Mouse (Mus musculus): ENCODE results near the gene Degs2. TPM values are rescaled to one million over a fixed set of nuclear protein-coding genes. Genes with fewer than 3 reads are reported as not detected.

The Degs2 gene
- polyA plus RNA-seq, 1 experiment, result 21.6 TPM

DNA sequence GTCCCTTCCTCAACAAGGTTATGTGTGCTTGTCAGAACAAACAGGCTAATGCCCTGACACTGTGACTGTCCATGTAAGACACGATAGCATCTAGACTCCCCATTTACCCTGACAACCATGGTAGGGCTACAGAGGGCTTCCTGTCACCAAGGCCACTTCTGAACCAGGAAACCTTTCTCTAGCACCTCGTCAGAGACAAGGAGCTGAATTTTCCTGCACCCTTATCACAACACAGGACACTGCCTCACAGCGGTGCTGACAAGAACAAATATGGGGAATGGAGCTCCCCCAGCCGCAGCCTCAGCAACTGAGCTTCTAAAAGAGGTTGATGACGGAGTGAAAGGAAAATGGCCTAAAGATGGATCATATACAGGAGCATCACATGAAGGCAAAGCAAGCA lies 64.7 kb downstream of the Degs2 start:
- H3K4me1 ChIP-seq (replicated peaks; ENCODE audit: control insufficient read depth, insufficient read depth, low read length), result peaks cover 38% of the 10 kb centered on the region
- no peaks in the 10 kb centered on the region for H3K27me3 ChIP-seq (ENCODE audit: control insufficient read depth, insufficient read depth, low read length)
- H3K27ac ChIP-seq (ENCODE audit: control insufficient read depth, insufficient read depth, low read length), result no peak overlapping the region
- no peaks in the 10 kb centered on the region for H3K36me3 ChIP-seq (ENCODE audit: control insufficient read depth, insufficient read depth, low read length)
- peak overlapping the region; percentile 5; the same call in 1 of the 2 replicates for H3K4me3 ChIP-seq (ENCODE audit: control insufficient read depth, insufficient read depth, low read length)
- DNase-seq, result no peak
- 78% methylated on average over 5 of the region's 5 CpGs for WGBS
- no peak for TF ChIP-seq POLR2A (IDR thresholded peaks at IDR 0.05; ENCODE audit: control insufficient read depth, extremely low read depth, insufficient read depth, low read length, poor library complexity)
- no peak for TF ChIP-seq CTCF (IDR thresholded peaks at IDR 0.05; ENCODE audit: borderline replicate concordance, control insufficient read depth, extremely low read depth, insufficient read depth, low read length, poor library complexity)

DNA sequence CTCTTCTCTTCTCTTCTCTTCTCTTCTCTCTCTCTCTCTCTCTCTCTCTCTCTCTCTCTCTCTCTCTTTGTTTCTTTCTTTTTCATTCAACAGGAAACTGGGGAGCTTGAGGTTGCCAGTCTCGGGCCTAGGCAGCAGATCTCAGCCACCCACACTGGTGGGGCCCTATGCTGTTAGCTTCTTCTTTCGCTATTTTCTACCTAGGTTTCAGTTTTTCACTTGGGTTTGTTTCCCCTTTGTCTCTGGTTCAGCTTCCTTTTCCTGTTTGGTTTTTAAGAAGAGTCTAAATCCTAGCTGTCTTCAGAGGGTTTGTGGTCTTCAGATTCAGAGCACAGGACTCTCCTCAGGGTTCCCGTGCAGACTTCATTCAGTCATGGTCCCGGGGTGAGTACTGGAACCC lies 66.6 kb downstream of the Degs2 start:
- H3K4me1 ChIP-seq (replicated peaks; ENCODE audit: control insufficient read depth, insufficient read depth, low read length), result peaks cover 48% of the 10 kb centered on the region
- 6% methylated on average over 4 of the region's 4 CpGs for WGBS
- no peak for TF ChIP-seq CTCF (IDR thresholded peaks at IDR 0.05; ENCODE audit: borderline replicate concordance, control insufficient read depth, extremely low read depth, insufficient read depth, low read length, poor library complexity)
- TF ChIP-seq POLR2A (IDR thresholded peaks at IDR 0.05; ENCODE audit: control insufficient read depth, extremely low read depth, insufficient read depth, low read length, poor library complexity), result no peak
- no peaks in the 10 kb centered on the region for H3K36me3 ChIP-seq (ENCODE audit: control insufficient read depth, insufficient read depth, low read length)
- no peaks in the 10 kb centered on the region for H3K27me3 ChIP-seq (ENCODE audit: control insufficient read depth, insufficient read depth, low read length)
- peak overlapping the region; percentile 93 for H3K27ac ChIP-seq (ENCODE audit: control insufficient read depth, insufficient read depth, low read length)
- H3K4me3 ChIP-seq (ENCODE audit: control insufficient read depth, insufficient read depth, low read length), result peak overlapping the region; percentile 35
- peak; percentile 60 for DNase-seq

DNA sequence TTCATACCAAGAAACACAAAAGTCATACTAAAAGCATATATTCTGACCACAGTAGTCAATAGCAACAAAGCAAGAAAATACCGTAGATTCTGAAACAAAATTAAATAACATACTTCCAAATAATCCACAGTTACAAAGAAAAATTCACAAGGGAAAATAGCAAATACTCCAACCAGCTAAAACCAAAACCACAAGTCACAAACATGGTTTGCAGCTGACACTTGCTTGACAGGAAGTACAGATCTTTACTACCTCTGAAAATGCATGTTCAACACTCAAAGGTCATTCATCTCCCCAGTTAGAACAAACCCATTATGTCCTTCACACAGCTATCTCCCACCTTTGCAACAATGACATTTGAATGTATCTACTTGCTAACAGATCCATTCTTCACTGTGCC lies 68.1 kb downstream of the Degs2 start:
- no peak for DNase-seq
- no peaks in the 10 kb centered on the region for H3K27me3 ChIP-seq (ENCODE audit: control insufficient read depth, insufficient read depth, low read length)
- TF ChIP-seq CTCF (IDR thresholded peaks at IDR 0.05; ENCODE audit: borderline replicate concordance, control insufficient read depth, extremely low read depth, insufficient read depth, low read length, poor library complexity), result no peak
- WGBS, result 9% methylated on average over 1 of the region's 1 CpGs
- H3K27ac ChIP-seq (ENCODE audit: control insufficient read depth, insufficient read depth, low read length), result peak overlapping the region; percentile 93
- H3K4me3 ChIP-seq (ENCODE audit: control insufficient read depth, insufficient read depth, low read length), result no peak overlapping the region
- H3K4me1 ChIP-seq (replicated peaks; ENCODE audit: control insufficient read depth, insufficient read depth, low read length), result peaks cover 46% of the 10 kb centered on the region
- no peaks in the 10 kb centered on the region for H3K36me3 ChIP-seq (ENCODE audit: control insufficient read depth, insufficient read depth, low read length)

DNA sequence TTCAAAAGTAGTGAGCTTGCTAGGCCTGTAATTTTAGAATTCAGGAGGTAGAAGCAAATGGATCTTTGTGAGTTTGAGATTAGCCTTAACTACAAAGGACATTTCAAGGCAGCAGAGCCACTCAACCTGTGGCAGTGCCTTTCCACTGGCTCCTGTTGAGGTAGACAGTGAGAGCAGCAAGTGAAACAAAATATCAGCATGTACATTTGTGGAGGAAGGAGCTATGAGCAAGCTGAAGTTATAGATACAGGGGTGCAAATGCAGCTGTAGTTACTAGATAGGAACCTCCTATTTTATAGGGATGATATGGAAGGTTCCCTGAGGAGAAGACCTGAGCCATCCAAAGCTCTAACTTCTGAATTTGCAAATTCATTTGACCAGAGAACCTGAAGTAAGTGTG lies 69.6 kb downstream of the Degs2 start:
- Histone ChIP-seq H3K4me1 (replicated peaks; ENCODE audit: control insufficient read depth, insufficient read depth, low read length) (peaks cover 39% of the 10 kb centered on the region), H3K27me3 (ENCODE audit: control insufficient read depth, insufficient read depth, low read length) (no peaks in the 10 kb centered on the region), H3K27ac (ENCODE audit: control insufficient read depth, insufficient read depth, low read length) (no peak overlapping the region), H3K36me3 (ENCODE audit: control insufficient read depth, insufficient read depth, low read length) (no peaks in the 10 kb centered on the region), H3K4me3 (ENCODE audit: control insufficient read depth, insufficient read depth, low read length) (no peak overlapping the region)
- no peak for DNase-seq
- TF ChIP-seq CTCF (IDR thresholded peaks at IDR 0.05; ENCODE audit: borderline replicate concordance, control insufficient read depth, extremely low read depth, insufficient read depth, low read length, poor library complexity), result no peak
- no peak for TF ChIP-seq POLR2A (IDR thresholded peaks at IDR 0.05; ENCODE audit: control insufficient read depth, extremely low read depth, insufficient read depth, low read length, poor library complexity)

DNA sequence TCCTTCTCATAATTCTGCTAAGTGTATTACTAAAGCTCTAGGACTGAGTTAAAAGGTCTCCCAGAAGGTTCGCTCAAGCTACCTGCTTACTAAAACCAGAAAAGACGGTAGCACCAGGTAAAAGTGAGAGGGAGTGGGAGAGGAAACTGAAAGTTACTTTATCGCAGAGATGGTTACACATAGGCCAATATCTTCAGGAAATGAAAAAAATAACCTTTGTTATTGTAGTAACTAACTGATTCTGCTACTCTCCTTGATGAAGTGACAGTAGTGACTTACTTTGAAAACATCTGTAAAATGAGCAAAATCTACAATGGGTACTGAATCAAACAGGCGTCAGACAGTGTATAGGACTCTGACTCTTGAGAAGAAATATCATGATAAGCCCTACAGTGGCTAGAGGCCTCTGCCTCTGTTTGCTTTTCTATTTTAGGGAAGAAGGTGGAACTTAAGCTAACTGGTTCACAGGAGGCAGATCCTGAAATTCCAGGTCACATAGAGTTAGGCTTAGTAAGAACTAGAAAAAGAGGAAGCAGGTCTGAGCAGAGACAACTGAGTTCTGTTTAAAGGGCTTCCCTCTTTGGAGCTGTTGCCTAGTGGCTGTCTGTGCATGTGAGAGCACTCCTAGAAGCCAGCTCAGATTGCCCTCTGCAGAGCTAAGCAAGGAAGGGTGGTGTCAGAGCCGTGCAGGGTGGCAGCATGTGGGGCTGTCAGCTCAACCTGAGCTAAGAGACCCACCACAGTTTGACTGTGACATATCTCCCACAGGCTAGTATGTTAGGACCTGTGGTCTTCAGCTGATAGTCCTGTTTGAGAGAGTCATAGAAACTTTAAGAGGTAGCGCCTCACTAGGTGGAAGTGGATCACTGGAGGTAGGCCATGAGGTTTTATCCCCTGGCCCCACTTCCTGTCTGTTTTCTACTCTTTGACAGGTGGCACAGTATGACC lies 71.1 kb downstream of the Degs2 start:
- 25% methylated on average over 6 of the region's 6 CpGs for WGBS
- Histone ChIP-seq H3K4me3 (ENCODE audit: control insufficient read depth, insufficient read depth, low read length) (no peak overlapping the region), H3K27ac (ENCODE audit: control insufficient read depth, insufficient read depth, low read length) (peak overlapping the region; percentile 32), H3K36me3 (ENCODE audit: control insufficient read depth, insufficient read depth, low read length) (no peaks in the 10 kb centered on the region), H3K27me3 (ENCODE audit: control insufficient read depth, insufficient read depth, low read length) (no peaks in the 10 kb centered on the region), H3K4me1 (replicated peaks; ENCODE audit: control insufficient read depth, insufficient read depth, low read length) (peaks cover 33% of the 10 kb centered on the region)
- peak; percentile 34 for DNase-seq
- TF ChIP-seq POLR2A (IDR thresholded peaks at IDR 0.05; ENCODE audit: control insufficient read depth, extremely low read depth, insufficient read depth, low read length, poor library complexity) (no peak), CTCF (IDR thresholded peaks at IDR 0.05; ENCODE audit: borderline replicate concordance, control insufficient read depth, extremely low read depth, insufficient read depth, low read length, poor library complexity) (no peak)

DNA sequence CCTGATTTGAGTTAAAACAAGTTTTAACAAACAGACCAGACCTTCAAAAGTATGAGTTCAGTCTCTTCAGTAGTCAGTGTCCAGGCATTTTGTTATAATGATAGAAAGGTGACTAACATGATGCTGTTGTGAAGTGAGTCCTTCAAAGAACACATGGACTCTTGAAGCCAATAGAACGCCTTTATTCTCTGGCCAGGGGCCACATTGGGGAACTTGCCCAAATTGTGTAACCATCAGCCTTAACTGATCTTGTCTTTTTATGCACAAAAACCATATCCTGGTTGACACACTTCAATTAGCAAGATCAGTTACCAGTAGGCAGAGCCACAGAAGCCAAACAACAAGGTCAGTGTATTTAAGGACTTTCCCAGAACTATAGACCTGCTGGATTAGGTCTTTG lies 72.6 kb downstream of the Degs2 start:
- Histone ChIP-seq H3K4me1 (replicated peaks; ENCODE audit: control insufficient read depth, insufficient read depth, low read length) (peaks cover 22% of the 10 kb centered on the region), H3K27me3 (ENCODE audit: control insufficient read depth, insufficient read depth, low read length) (no peaks in the 10 kb centered on the region), H3K4me3 (ENCODE audit: control insufficient read depth, insufficient read depth, low read length) (no peak overlapping the region), H3K36me3 (ENCODE audit: control insufficient read depth, insufficient read depth, low read length) (no peaks in the 10 kb centered on the region), H3K27ac (ENCODE audit: control insufficient read depth, insufficient read depth, low read length) (no peak overlapping the region)
- 61% methylated on average over 1 of the region's 1 CpGs for WGBS
- no peak for DNase-seq
- no peak for TF ChIP-seq CTCF (IDR thresholded peaks at IDR 0.05; ENCODE audit: borderline replicate concordance, control insufficient read depth, extremely low read depth, insufficient read depth, low read length, poor library complexity)
- TF ChIP-seq POLR2A (IDR thresholded peaks at IDR 0.05; ENCODE audit: control insufficient read depth, extremely low read depth, insufficient read depth, low read length, poor library complexity), result no peak

Other genes starting within 250 kb of the Degs2 start
- 147 and 172 TPM in 2 replicates for gene Evl, start 147.6 kb downstream of the Degs2 start, polyA plus RNA-seq (2012; rRNA removed)
- gene Yy1, start 90.7 kb upstream of the Degs2 start, polyA plus RNA-seq (2012; rRNA removed), result 37.8 and 48.3 TPM in 2 replicates
- gene Slc25a29, start 133.6 kb upstream of the Degs2 start, polyA plus RNA-seq (2012; rRNA removed), result 20.4 and 24.4 TPM in 2 replicates
- gene Slc25a47, start 133.7 kb upstream of the Degs2 start, polyA plus RNA-seq (2012; rRNA removed), result 26.1 and 28.2 TPM in 2 replicates
- 12.4 and 13.7 TPM in 2 replicates for gene Wdr25, start 191.3 kb upstream of the Degs2 start, polyA plus RNA-seq (2012; rRNA removed)
- gene Wars, start 191.9 kb upstream of the Degs2 start, polyA plus RNA-seq (2012; rRNA removed), result 71.3 and 72.3 TPM in 2 replicates